18 mouse cellular contexts compared by ENCODE assay signal in genomic region chr12:5044141-5044540, GRCm38 (mm10).
"Had no signal": no experiment of that assay in that cellular context is flagged by ENCODE, and none has a peak within 500 bp of the region (broad histone marks: within the 10 kb centered on the region; RNA-seq: fewer than 3 reads in every experiment).

No protein-coding gene starts in this region.

- H3K27ac ChIP-seq: liver, embryonic 15.5 days; lung, embryonic 15.5 days; midbrain, embryonic 10.5 days; midbrain, embryonic 13.5 days; neural tube, embryonic 12.5 days; stomach, embryonic 15.5 days; stomach, postnatal 0 days had no signal

- H3K4me1 ChIP-seq: liver, embryonic 15.5 days; lung, embryonic 15.5 days; midbrain, embryonic 10.5 days; midbrain, embryonic 13.5 days; neural tube, embryonic 12.5 days; stomach, embryonic 15.5 days had no signal

- H3K4me3 ChIP-seq: liver, embryonic 15.5 days; lung, embryonic 15.5 days; midbrain, embryonic 10.5 days; midbrain, embryonic 13.5 days; myocyte; neural tube, embryonic 12.5 days; stomach, embryonic 15.5 days had no signal

- H3K4me2 ChIP-seq: liver, embryonic 15.5 days; lung, embryonic 15.5 days; midbrain, embryonic 13.5 days; neural tube, embryonic 12.5 days; stomach, embryonic 15.5 days had no signal

- H3K27me3 ChIP-seq: liver, embryonic 15.5 days; lung, embryonic 15.5 days; midbrain, embryonic 13.5 days; neural tube, embryonic 12.5 days; stomach, embryonic 15.5 days had no signal

- ATAC-seq: liver, postnatal 0 days; lung, postnatal 0 days; midbrain, embryonic 13.5 days; midbrain, embryonic 16.5 days had no signal

- H3K9me3 ChIP-seq: liver, embryonic 15.5 days; lung, embryonic 15.5 days; midbrain, embryonic 10.5 days; midbrain, embryonic 13.5 days; neural tube, embryonic 12.5 days; stomach, embryonic 15.5 days had no signal

- DNase-seq: liver, postnatal 0 days; lung, adult 2 months; lung, postnatal 14 days; lung, postnatal 4 days; right cerebral cortex, postnatal 14 days; thymus, adult 2 months; thymus, postnatal 25 days; thymus, postnatal 4 days had no signal

- H3K9ac ChIP-seq: liver, embryonic 15.5 days; liver, postnatal 0 days; lung, embryonic 15.5 days; midbrain, embryonic 13.5 days; neural tube, embryonic 12.5 days; stomach, embryonic 15.5 days had no signal

- H3K36me3 ChIP-seq: stomach, embryonic 15.5 days had no signal
